Mouse (Mus musculus): ENCODE measurements around the gene Bhmt. TPM values are rescaled to one million over a fixed set of nuclear protein-coding genes. Genes with fewer than 3 reads are reported as not detected.

Gene Bhmt
- 0.07 and 1.2 TPM in 2 replicates for polyA plus RNA-seq (2012; rRNA removed)

DNA sequence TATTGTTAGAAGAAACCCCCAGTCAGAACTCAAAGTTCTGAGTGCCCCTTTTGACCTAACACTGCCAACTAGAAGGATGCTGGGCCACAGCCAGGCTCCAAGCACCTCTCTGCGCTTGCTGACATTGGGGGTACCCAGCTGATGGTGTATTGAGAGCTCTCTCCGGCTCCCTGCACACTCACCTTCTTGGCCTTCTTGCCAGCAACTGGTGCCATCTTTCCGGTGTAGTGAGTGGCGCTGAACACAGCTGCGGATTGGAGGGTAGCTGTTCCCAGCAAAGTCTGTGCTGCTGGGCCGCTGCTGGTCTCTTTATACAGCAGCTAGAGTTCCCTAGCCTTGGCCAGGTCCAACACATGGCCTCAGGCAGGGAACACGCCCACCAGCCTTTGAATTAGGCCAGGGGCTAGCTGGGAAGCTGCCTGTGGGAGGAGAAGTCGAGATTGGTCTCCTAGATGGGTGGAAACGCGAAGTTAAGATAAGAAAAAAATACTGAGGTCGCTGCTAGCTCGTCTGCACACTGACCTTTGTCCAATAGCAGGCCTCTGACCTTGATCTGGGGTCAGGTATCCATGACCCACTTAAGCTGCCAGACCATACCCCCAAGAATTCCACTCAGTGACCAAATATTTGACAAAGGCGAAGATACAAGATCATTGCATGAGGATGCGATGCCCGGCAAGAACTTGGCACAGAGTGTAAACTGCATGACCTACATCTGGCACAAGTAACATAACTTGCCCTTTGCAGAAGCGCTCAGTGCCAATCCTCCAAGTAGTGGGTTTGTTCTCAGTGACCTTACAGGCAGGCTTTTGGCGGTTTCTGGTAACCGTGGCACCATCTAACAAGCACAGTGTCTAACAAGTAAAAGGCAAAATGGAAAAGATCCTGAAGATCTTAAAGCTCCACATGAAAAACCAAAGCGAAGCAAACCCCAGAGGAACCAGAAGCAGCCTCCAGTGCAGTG lies at the start of gene Bhmt:
TSS of gene Bhmt (minus strand) at position 680 of the 964 bp plus-strand sequence.
- H3K4me1 ChIP-seq (replicated peaks; ENCODE audit: control insufficient read depth, insufficient read depth, low read length), result no peaks in the 10 kb centered on the region
- WGBS, result 91% methylated on average over 19 of the region's 19 CpGs
- no peaks in the 10 kb centered on the region for H3K27me3 ChIP-seq (ENCODE audit: control insufficient read depth, insufficient read depth, low read length)
- H3K36me3 ChIP-seq (ENCODE audit: control insufficient read depth, insufficient read depth, low read length), result no peaks in the 10 kb centered on the region
- H3K4me3 ChIP-seq (ENCODE audit: control insufficient read depth, insufficient read depth, low read length), result no peak within 1 kb of the TSS
- no peak within 1 kb of the TSS for H3K27ac ChIP-seq (ENCODE audit: control insufficient read depth, insufficient read depth, low read length)
- DNase-seq, result no peak
- TF ChIP-seq POLR2A (IDR thresholded peaks at IDR 0.05; ENCODE audit: control insufficient read depth, extremely low read depth, insufficient read depth, low read length, poor library complexity) (no peak), CTCF (IDR thresholded peaks at IDR 0.05; ENCODE audit: borderline replicate concordance, control insufficient read depth, extremely low read depth, insufficient read depth, low read length, poor library complexity) (no peak)

DNA sequence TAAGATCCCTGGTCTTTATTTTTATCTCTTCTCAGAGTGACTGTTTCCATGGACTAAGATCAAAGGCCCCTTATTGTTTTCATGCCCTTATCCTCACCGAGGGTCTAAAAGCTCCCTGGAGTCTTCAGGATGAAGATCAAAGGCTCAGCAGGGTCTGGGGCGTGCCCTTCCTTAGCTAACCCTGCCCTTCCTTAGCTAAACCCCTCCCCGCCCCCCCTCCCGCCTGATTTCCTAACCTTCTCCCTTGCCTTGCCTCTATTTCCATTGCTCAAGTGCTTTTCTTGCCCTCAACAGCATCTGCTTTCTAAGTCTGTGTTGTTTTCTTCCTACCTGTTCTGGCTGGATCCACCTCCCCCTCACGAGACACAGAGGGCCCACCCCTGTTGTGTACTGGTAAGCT lies 49.6 kb upstream of the Bhmt start:
- Histone ChIP-seq H3K4me3 (ENCODE audit: control insufficient read depth, insufficient read depth, low read length) (no peak overlapping the region), H3K36me3 (ENCODE audit: control insufficient read depth, insufficient read depth, low read length) (no peaks in the 10 kb centered on the region), H3K4me1 (replicated peaks; ENCODE audit: control insufficient read depth, insufficient read depth, low read length) (no peaks in the 10 kb centered on the region), H3K27ac (ENCODE audit: control insufficient read depth, insufficient read depth, low read length) (no peak overlapping the region), H3K27me3 (ENCODE audit: control insufficient read depth, insufficient read depth, low read length) (no peaks in the 10 kb centered on the region)
- no peak for DNase-seq
- 83% methylated on average over 5 of the region's 5 CpGs for WGBS
- TF ChIP-seq POLR2A (IDR thresholded peaks at IDR 0.05; ENCODE audit: control insufficient read depth, extremely low read depth, insufficient read depth, low read length, poor library complexity) (no peak), CTCF (IDR thresholded peaks at IDR 0.05; ENCODE audit: borderline replicate concordance, control insufficient read depth, extremely low read depth, insufficient read depth, low read length, poor library complexity) (no peak)

DNA sequence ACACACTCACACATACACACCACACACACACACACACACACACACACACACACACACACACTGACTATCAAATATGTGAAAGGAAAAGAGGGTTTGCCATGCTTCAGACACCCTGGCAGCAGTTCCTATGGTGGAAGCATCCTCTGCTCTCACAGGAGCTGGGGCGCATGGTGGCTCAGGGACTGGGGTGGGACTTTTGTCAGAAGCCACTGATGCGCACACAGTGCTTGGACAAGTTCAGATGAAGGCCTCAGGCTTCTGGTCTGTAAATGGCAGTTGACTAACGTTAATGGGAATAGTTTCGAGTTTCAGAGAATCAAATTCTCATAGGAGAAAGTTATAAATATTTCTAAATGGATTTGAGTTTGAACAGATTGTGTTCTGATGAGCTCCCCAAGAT lies 47.5 kb upstream of the Bhmt start:
- Histone ChIP-seq H3K27me3 (ENCODE audit: control insufficient read depth, insufficient read depth, low read length) (no peaks in the 10 kb centered on the region), H3K4me3 (ENCODE audit: control insufficient read depth, insufficient read depth, low read length) (no peak overlapping the region), H3K27ac (ENCODE audit: control insufficient read depth, insufficient read depth, low read length) (no peak overlapping the region), H3K4me1 (replicated peaks; ENCODE audit: control insufficient read depth, insufficient read depth, low read length) (no peaks in the 10 kb centered on the region), H3K36me3 (ENCODE audit: control insufficient read depth, insufficient read depth, low read length) (no peaks in the 10 kb centered on the region)
- TF ChIP-seq CTCF (IDR thresholded peaks at IDR 0.05; ENCODE audit: borderline replicate concordance, control insufficient read depth, extremely low read depth, insufficient read depth, low read length, poor library complexity) (no peak), POLR2A (IDR thresholded peaks at IDR 0.05; ENCODE audit: control insufficient read depth, extremely low read depth, insufficient read depth, low read length, poor library complexity) (no peak)
- DNase-seq, result no peak
- WGBS, result 98% methylated on average over 4 of the region's 4 CpGs

DNA sequence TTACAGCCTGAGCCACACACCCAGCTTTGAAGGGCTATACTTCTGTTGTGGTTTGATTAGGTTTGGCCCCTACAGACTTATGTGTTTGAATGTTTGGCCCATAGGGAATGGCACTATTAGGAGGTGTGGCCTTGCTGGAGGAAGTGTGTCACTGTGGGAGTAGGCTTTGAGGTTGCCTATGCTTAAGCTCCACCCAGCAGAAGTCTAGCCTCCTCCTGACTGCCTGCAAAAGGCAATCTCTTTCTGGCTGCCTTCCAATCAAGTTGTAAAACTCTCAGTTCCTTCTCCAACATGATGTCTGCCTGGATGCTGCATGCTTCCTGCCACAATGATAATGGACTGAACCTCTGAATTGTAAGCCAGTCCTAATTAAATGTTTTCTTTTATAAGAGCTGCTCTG lies 45.6 kb upstream of the Bhmt start:
- Histone ChIP-seq H3K4me1 (replicated peaks; ENCODE audit: control insufficient read depth, insufficient read depth, low read length) (no peaks in the 10 kb centered on the region), H3K36me3 (ENCODE audit: control insufficient read depth, insufficient read depth, low read length) (no peaks in the 10 kb centered on the region), H3K27ac (ENCODE audit: control insufficient read depth, insufficient read depth, low read length) (no peak overlapping the region), H3K27me3 (ENCODE audit: control insufficient read depth, insufficient read depth, low read length) (no peaks in the 10 kb centered on the region), H3K4me3 (ENCODE audit: control insufficient read depth, insufficient read depth, low read length) (no peak overlapping the region)
- DNase-seq, result no peak
- TF ChIP-seq CTCF (IDR thresholded peaks at IDR 0.05; ENCODE audit: borderline replicate concordance, control insufficient read depth, extremely low read depth, insufficient read depth, low read length, poor library complexity), result no peak
- TF ChIP-seq POLR2A (IDR thresholded peaks at IDR 0.05; ENCODE audit: control insufficient read depth, extremely low read depth, insufficient read depth, low read length, poor library complexity), result no peak

DNA sequence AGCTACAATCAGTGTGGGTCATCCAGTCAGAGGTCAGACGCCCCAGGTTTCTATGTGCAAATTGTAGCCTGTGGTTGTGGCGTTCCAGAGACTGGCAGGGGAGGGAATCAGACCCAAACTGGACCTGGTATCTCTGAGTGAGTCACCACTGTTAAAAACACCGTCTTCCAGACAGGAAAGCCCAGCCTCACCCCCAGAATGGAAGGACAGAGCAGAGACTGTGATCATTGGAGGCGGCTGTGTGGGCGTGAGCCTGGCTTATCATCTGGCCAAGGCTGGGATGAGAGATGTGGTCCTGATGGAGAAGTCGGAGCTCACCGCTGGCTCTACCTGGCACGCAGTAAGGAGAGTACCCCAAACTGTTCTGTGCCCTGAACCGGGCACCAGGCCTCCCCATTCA lies 39.1 kb upstream of the Bhmt start:
- no peak overlapping the region for H3K4me3 ChIP-seq (ENCODE audit: control insufficient read depth, insufficient read depth, low read length)
- 84% methylated on average over 9 of the region's 9 CpGs for WGBS
- TF ChIP-seq POLR2A (IDR thresholded peaks at IDR 0.05; ENCODE audit: control insufficient read depth, extremely low read depth, insufficient read depth, low read length, poor library complexity), result no peak
- H3K27me3 ChIP-seq (ENCODE audit: control insufficient read depth, insufficient read depth, low read length), result no peaks in the 10 kb centered on the region
- H3K4me1 ChIP-seq (replicated peaks; ENCODE audit: control insufficient read depth, insufficient read depth, low read length), result no peaks in the 10 kb centered on the region
- H3K36me3 ChIP-seq (ENCODE audit: control insufficient read depth, insufficient read depth, low read length), result no peaks in the 10 kb centered on the region
- no peak for DNase-seq
- H3K27ac ChIP-seq (ENCODE audit: control insufficient read depth, insufficient read depth, low read length), result no peak overlapping the region

DNA sequence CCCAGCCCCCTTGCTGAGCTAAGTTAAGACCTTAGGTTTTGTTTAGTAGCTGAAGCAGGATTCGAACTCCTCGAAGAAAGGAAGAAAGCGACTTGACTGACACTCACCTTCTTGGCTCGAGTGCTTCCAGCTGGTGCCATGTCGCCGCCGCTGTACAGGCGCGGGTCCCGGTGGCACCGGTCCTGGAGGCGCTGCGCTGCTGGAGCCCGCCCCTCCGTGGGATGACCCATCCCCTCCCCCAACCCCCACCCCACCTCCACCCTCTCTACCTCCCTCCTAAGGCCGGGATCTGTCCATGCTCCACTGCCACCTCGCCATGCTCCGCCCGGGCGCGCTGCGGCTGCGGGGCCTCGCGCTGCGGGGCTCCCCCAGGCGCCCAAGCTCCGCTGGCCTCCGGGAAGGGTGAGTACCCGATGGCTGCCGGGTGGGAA lies 36.4 kb upstream of the Bhmt start, which contains the start of the genes Bhmt2 and Dmgdh:
TSS of gene Bhmt2 (minus strand) at position 172 of the 431 bp plus-strand sequence.
TSS of gene Dmgdh (plus strand) at position 303 of the 431 bp plus-strand sequence.
- no peak for TF ChIP-seq CTCF (IDR thresholded peaks at IDR 0.05; ENCODE audit: borderline replicate concordance, control insufficient read depth, extremely low read depth, insufficient read depth, low read length, poor library complexity)
- TF ChIP-seq POLR2A (IDR thresholded peaks at IDR 0.05; ENCODE audit: control insufficient read depth, extremely low read depth, insufficient read depth, low read length, poor library complexity), result no peak

More for the DNA sequence above, 36.4 kb upstream of the Bhmt start, which contains the start of the genes Bhmt2 and Dmgdh:
- Histone ChIP-seq H3K36me3 (ENCODE audit: control insufficient read depth, insufficient read depth, low read length) (no peaks in the 10 kb centered on the region), H3K27ac (ENCODE audit: control insufficient read depth, insufficient read depth, low read length) (no peak within 1 kb of the TSS), H3K4me3 (ENCODE audit: control insufficient read depth, insufficient read depth, low read length) (no peak within 1 kb of the TSS), H3K27me3 (ENCODE audit: control insufficient read depth, insufficient read depth, low read length) (no peaks in the 10 kb centered on the region), H3K4me1 (replicated peaks; ENCODE audit: control insufficient read depth, insufficient read depth, low read length) (no peaks in the 10 kb centered on the region)
- WGBS, result 43% methylated on average over 28 of the region's 31 CpGs
- DNase-seq, result no peak

All from thymus, adult 2 months (tissue).